Mouse (Mus musculus) kidney, adult 2 months (tissue): ENCODE measurements around the gene Dcp1b. TPM values are rescaled to one million over a fixed set of nuclear protein-coding genes. Genes with fewer than 3 reads are reported as not detected.
A peak's percentile ranks its signal among the peaks of the same experiment; 100 is the strongest.

Source experiments
- DNase-seq: peaks from one replicate; pipeline ENCODE4 v3.0.0; 2021
- H3K27ac ChIP-seq: fragments of 200-500 bp; 2 replicates; pipeline ENCODE4 v1.5.1; 2012; ENCODE audit warnings: low read depth, low read length, control low read depth, inconsistent platforms; ENCODE audit not compliant: insufficient read depth
- H3K27me3 ChIP-seq: fragments of 200-500 bp; replicated peaks from 2 replicates; pipeline ENCODE4 v1.6.1; 2012; ENCODE audit warnings: mild to moderate bottlenecking, moderate library complexity, low read length, inconsistent platforms; ENCODE audit not compliant: control insufficient read depth, insufficient read depth
- H3K36me3 ChIP-seq: fragments of 200-500 bp; 2 replicates; pipeline ENCODE4 v1.6.1; 2012; ENCODE audit warnings: mild to moderate bottlenecking, moderate library complexity, low read length, inconsistent platforms; ENCODE audit not compliant: control insufficient read depth, insufficient read depth
- H3K4me1 ChIP-seq: fragments of 200-500 bp; 2 replicates; pipeline ENCODE4 v1.6.1; 2011; ENCODE audit warnings: low read length; ENCODE audit not compliant: control insufficient read depth, insufficient read depth
- H3K4me3 ChIP-seq: fragments of 200-500 bp; 2 replicates; pipeline ENCODE4 v1.5.1; 2011; ENCODE audit warnings: mild to moderate bottlenecking, low read depth, low read length, control low read depth; ENCODE audit not compliant: insufficient read depth
- CTCF ChIP-seq: fragments of 200-500 bp; conservative IDR thresholded peaks from 2 replicates; pipeline ENCODE4 v1.5.1; 2011; ENCODE audit warnings: low read depth, mild to moderate bottlenecking, control low read depth, low read length, moderate library complexity, mixed read lengths; ENCODE audit not compliant: insufficient read depth, insufficient read length
- POLR2A ChIP-seq: fragments of 200-500 bp; IDR thresholded peaks from one replicate; pipeline ENCODE4 v1.6.1; 2011; ENCODE audit warnings: low read depth, low read length, control low read depth
- WGBS: fragments of 180-500 bp; shearing (Covaris S2); methylation state at CpG from one replicate; pipeline ENCODE4 v1.1.7; 2018; 5-methylcytosine and 5-hydroxymethylcytosine counted together
- polyA plus RNA-seq: library from polyadenylated mRNA; depleted of rRNA; stranded (reverse); fragments of >200 nt; gene quantifications from 2 replicates; pipeline ENCODE4 v1.2.3, GENCODE M21; 2012; rRNA removed

Dcp1b gene
- polyA plus RNA-seq, result 13.0 and 14.3 TPM in 2 replicates

DNA sequence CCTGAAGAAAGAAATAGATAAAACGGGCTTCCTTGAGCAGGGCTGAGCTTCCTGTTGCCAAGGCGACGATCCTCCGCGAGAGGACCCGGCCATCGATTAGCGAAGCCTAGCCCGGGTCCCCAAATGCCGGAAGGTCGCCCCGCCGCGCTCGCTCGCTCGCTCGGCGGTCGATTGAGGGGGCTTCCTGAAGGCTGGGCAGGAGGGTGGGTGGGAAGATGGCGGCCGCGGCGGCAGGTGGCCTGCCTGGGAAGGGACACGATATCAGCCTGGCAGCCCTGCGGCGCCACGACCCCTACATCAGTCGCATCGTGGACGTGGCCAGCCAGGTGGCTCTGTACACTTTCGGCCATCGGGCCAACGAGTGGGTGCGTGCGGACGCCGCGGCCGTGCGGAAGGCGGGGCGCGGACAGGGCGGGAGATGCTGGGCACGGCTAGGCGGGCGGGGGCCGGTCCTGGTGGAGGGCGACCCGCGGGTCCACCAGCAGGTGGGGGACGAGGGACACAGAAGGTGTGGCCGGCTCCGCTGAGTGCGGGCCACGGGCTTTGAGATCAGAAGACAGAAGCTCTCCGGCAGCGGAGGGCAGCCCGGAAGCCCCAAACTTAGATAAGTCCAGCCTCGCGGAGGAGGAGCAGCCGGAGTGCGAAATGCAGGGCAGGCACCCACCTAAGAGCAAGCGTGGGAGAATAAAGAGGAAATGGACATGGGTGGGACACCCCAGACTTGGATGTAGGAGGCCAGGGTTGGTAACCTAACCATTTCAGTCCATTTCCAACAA is at the start of gene Dcp1b:
Gene Dcp1b, plus strand, starts transcription at position 176 of the 776 bp plus-strand sequence.
- Histone ChIP-seq H3K36me3 (no peaks in the 10 kb centered on the region), H3K27me3 (no peaks in the 10 kb centered on the region), H3K4me3 (peak within 1 kb of the TSS; percentile 96), H3K27ac (peak within 1 kb of the TSS; percentile 73), H3K4me1 (no peaks in the 10 kb centered on the region; the same call in 1 of the 2 replicates)
- peak; percentile 93 for DNase-seq
- WGBS, result under 1% methylated on average over 65 of the region's 65 CpGs
- TF ChIP-seq CTCF (0 out of 2 replicates have a peak, but pooled peaks have one; percentile 15), POLR2A (no peak)

DNA sequence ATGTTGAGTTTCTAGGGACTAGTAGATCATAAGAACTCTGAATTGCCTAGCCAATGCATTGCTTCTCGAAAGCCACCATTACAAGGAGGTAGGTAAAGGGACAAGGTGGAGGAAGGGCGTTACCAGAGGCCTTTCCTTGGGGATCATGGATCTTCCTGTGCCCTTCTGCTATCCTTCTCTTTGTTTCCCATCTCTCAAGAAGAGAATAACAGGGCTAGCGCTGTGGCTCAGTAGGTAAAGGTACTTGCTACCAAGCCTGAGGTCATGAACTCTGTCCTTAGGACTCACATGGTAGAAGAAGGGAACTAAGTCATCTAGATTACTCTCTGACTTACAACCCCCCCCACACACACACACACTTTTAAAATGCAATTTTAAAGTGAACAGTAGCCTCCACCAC is 48.1 kb upstream of the Dcp1b start:
- no peak overlapping the region for H3K4me3 ChIP-seq
- TF ChIP-seq CTCF (no peak), POLR2A (no peak)
- no peaks in the 10 kb centered on the region for H3K36me3 ChIP-seq
- no peaks in the 10 kb centered on the region for H3K27me3 ChIP-seq
- WGBS, result 86% methylated on average over 3 of the region's 3 CpGs
- no peaks in the 10 kb centered on the region for H3K4me1 ChIP-seq
- no peak overlapping the region for H3K27ac ChIP-seq
- DNase-seq, result no peak

DNA sequence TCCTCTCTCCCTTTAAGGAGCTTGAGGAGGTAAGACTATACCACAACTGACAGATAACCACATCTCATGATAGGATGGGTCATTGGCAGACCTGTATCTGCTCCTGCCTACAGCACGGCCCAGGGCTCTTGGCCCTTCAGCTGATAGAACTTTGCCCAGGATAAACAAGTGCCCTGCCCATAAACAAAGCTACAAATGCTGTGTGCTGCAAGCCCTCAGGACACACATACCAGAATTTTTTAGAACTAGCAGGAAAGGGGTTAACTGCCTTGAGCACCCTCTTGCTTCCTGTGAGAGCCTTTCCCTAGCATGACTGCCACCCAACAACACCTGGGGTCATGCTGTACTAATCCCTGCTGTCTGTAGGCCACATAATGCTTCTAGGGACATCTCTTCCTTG is 47.0 kb upstream of the Dcp1b start:
- H3K4me1 ChIP-seq, result no peaks in the 10 kb centered on the region
- no peak for TF ChIP-seq POLR2A
- no peak for TF ChIP-seq CTCF
- no peak for DNase-seq
- H3K27ac ChIP-seq, result no peak overlapping the region
- no peaks in the 10 kb centered on the region for H3K27me3 ChIP-seq
- H3K36me3 ChIP-seq, result no peaks in the 10 kb centered on the region
- WGBS, result 85% methylated on average over 1 of the region's 1 CpGs
- H3K4me3 ChIP-seq, result no peak overlapping the region

DNA sequence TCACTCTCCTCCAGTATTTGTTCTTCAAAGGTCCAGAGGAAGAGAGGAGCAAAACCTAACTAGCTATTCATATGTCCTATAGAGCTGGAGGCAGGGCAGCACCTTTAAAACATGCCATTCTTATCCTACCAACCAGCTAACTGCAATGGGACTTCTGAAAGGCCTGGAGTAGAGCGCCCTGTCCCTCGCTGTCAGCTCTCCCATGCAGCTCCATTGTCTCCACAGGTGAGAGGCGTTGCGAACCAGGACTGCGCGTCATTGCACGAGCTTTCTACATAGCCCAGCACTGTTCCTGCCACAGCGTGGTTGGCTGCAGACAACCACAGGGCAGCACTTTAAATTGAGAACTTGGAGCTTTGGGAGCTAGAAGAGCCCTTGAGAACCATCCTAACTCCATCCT is 46.5 kb upstream of the Dcp1b start:
- no peaks in the 10 kb centered on the region for H3K27me3 ChIP-seq
- H3K4me3 ChIP-seq, result no peak overlapping the region
- H3K36me3 ChIP-seq, result no peaks in the 10 kb centered on the region
- 84% methylated on average over 8 of the region's 8 CpGs for WGBS
- H3K4me1 ChIP-seq, result no peaks in the 10 kb centered on the region
- H3K27ac ChIP-seq, result no peak overlapping the region
- no peak for DNase-seq
- TF ChIP-seq POLR2A (no peak), CTCF (no peak)

DNA sequence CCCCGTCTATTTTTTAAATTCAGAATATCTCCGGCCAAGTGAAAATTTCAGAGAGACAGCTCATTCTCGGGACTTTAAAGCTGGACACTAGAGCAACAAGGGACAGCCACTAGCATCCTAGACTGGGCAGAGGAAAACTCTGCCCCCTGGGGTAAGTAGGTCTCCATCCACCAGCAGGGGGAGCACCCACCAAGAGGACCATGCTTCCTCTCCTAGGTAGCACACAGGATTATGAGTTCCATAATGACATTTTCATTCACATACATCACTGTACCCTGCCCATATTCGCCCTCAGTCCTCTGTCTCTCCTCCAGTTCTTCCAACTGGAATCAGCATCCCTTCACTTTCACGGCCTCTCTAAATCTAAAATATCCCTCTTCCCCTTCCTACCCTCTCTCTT is 45.4 kb upstream of the Dcp1b start:
- 82% methylated on average over 5 of the region's 5 CpGs for WGBS
- peak; percentile 38 for DNase-seq
- no peak overlapping the region for H3K4me3 ChIP-seq

DNA sequence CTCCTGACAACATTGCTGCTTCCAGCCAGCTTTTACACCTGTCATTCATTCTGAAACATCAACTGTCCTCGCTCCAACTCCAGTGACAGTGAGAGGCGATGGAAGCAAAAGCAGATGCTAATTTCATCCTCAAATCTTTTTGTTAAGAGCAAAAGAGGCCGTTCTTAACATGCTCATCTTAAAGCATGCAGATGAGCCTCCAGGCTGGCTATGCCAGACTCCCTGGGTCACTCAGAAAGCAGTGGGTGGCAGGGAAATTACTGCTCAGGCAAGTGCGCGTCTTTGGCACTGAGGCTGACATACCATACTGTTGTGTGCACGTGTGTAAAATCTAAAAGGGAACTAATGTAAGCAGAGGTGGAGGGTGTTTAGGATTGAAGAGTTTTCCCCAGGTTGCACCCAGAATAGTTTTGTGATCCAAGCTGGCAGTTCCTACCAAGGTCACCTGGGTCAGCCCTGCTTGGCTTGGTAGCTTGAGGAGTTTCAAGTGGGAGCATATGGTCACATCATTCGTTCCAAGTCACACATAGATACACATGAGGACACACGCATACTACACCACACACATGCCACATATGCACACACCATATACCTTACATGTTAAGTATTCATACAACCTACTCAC is 42.8 kb upstream of the Dcp1b start:
- no peak for TF ChIP-seq CTCF
- TF ChIP-seq POLR2A, result no peak
- Histone ChIP-seq H3K36me3 (no peaks in the 10 kb centered on the region), H3K4me3 (no peak overlapping the region), H3K4me1 (no peaks in the 10 kb centered on the region), H3K27ac (no peak overlapping the region), H3K27me3 (no peaks in the 10 kb centered on the region)
- DNase-seq, result no peak
- 79% methylated on average over 8 of the region's 8 CpGs for WGBS

More for the DNA sequence above, 45.4 kb upstream of the Dcp1b start:
- Histone ChIP-seq H3K4me1 (no peaks in the 10 kb centered on the region), H3K27ac (no peak overlapping the region), H3K27me3 (no peaks in the 10 kb centered on the region), H3K36me3 (no peaks in the 10 kb centered on the region)
- no peak for TF ChIP-seq POLR2A
- peak; percentile 70 for TF ChIP-seq CTCF

DNA sequence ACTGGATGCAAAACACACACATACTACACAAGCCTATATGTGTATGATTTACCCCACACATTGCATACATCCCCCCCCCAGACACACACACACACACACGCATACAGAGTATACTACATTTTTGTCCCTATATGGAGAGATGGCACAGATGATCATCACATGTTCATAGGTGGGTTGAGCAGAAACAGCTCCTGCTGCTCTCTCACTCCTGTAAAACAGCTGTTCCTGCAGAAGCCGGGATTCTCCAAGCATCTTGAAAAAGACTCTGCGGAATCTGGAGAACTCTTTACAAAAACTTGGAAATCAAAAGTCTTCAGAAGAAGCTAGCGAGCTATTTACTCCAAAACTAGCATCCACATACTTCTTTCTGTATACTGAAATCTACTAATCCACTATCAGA is 42.2 kb upstream of the Dcp1b start:
- no peak overlapping the region for H3K4me3 ChIP-seq
- TF ChIP-seq CTCF (no peak), POLR2A (no peak)
- H3K27me3 ChIP-seq, result no peaks in the 10 kb centered on the region
- 95% methylated on average over 4 of the region's 4 CpGs for whole genome bisulfite sequencing
- H3K27ac ChIP-seq, result no peak overlapping the region
- no peaks in the 10 kb centered on the region for H3K36me3 ChIP-seq
- no peak for DNase-seq
- no peaks in the 10 kb centered on the region for H3K4me1 ChIP-seq
